Mouse (Mus musculus): ENCODE data around the gene Kbtbd7.

DNA sequence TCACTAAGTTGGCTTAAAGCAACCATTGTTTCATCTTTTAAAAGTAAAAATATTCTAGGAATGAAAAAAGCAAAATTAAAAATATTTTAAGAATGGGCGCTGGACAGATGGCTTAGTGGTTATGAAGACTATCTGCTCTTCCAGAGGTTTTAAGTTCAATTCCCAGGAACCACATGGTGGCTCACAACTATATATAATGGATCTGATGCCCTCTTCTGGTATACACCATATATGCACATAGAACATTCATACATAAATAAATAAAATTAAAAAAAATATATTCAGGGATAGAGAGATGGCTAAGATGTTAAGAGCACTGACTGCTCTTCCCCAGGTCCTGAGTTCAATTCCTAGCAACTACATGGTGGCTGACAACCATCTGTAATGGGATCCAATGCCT is 39.3 kb downstream of the Kbtbd7 start:
- TF ChIP-seq POLR2A (IDR thresholded peaks at IDR 0.05; ENCODE audit: borderline replicate concordance, low read depth, low read length) (no peak), CTCF (IDR thresholded peaks at IDR 0.05; ENCODE audit: low read depth, low read length) (no peak)

All from bone marrow macrophage, adult 2 months (primary cell).